Mouse (Mus musculus) neural tube, embryonic 10.5 days (tissue): ENCODE measurements around the gene 1700113H08Rik.

Experiments
- DNase-seq: peaks from one replicate; pipeline ENCODE4 v3.0.0-alpha.2; 2017; ENCODE audit warnings: low spot score; ENCODE audit errors: extremely low spot score

The 1700113H08Rik gene

GRCm38 (mm10) chr10:87057500-87058250 lies at the start of gene 1700113H08Rik:
Gene 1700113H08Rik, plus strand, starts transcription at chr10:87058045.
- DNase-seq, result peak; percentile 65

DNA sequence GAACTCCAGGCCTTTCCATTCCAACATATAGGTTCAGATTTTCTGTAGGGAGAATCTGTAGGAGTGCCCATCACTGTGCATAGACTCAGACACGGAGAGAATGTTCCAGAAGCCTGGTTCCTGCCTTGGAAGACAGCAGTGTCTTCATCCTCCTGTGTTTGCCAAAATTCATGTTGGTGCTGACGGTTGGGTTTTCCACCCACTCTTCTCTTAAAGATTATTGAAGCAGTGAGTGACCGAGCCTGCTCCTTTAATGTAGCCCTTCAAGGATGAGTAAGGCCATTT lies 49.7 kb upstream of the 1700113H08Rik start:
- no peak for DNase-seq

DNA sequence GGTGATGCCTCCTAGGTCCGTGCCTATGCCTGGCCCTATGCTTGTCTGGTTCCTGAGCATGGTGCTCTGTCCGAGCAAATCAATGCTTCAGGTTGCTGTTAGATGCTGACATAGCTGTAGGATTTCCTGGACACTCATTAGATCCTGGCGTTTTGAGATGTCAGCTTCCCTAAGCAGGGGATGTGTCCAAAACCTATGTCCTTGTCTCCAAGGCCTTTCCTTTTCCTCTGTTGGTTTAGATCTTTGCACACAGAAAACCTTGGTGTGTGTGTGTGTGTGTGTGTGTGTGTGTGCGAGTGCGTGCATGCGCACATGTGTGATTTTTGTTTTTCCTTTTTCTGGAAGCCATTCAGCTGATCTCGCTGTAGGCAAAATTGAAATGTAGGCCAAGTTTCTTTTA lies 45.8 kb upstream of the 1700113H08Rik start:
- no peak for DNase-seq

DNA sequence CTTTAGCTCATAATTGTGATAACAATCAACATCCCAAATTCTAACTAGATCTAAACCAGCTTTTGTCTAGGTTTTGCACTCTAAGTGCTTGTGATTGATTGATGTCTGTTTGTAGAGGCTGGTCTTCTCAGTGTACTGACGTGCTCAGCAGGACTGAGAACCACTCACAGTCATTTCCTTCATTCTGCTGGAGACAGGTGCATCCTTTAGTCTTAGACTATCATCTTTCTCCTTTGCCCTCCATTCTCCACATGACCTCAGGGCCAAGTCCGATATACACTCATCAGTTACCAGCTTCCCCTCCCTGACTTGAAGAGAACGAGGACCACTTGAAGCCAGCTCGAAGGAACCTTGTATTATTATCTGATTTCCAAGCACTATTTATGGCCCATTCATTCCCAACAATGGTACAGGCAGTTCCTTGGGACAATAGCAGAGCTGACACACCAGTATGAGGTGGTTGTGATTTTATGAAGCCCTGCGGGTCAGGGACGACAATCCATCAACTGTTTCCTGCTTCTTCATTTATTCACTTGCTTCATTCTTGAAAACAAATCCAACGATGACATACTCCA lies 43.4 kb upstream of the 1700113H08Rik start:
- DNase-seq, result no peak

DNA sequence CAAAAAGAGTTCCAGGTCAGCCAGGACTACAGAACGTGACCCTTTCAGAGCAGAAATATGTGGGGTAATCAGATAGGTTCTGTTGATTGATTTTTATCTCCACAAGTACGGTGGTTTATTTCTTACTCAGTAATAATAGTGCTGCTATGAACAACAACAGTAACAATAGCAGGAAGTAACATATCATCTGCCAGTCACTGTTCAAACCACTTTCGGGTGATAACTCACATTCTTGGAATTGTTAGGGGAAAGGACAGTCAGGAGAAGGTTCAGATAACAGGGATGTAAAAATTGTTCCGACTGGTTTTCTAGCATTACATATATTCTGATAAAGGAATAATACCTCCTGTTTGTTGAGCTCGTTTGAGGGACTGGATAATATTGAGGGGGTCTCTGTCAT lies 42.4 kb upstream of the 1700113H08Rik start:
- DNase-seq, result no peak

DNA sequence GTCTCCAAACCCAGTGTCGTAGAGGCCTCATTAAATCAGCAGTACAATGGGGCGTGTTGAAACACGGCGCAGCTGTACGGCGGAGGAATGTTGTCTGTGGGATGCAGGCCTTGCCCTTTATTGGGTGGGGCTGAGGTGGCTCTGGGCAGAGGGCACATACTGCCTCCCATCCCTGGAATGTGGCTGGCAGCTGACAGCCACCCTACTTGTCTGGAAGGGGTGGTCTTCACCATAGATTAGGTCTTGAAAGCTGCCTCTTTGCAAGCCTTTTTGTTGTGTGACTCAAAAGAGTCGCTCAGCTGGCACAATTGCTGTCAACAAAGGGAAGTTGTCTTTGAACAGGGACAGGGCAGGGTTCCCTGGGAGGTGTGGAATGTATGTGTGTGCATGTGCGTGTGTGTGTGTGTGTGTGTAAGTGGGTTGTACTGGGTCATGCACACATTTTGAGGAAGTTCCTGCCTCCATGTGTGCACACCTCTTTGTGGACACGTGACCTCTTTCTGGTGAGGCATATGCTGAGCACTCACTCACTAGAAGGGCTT lies 41.6 kb upstream of the 1700113H08Rik start:
- DNase-seq, result peak; percentile 33

DNA sequence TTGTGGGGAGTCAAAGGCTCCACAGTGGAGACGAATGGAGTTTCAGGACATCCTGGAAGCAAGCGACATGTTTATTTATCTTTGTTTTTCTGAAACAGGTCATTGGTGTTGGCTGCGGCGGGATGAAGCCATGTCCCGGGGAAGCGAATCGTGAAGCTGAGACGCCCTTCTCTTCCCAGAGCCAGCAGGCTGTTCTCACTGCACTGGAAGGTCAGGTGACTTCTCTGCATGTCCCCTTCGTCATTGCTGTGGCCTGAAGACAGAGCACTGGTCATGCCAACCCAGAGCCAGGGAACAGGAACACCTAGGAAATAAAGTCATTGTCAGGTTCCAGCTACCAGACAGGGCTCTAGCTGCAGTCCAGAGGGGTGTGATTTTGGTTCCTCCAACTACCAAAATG lies 39.0 kb upstream of the 1700113H08Rik start:
- no peak for DNase-seq

DNA sequence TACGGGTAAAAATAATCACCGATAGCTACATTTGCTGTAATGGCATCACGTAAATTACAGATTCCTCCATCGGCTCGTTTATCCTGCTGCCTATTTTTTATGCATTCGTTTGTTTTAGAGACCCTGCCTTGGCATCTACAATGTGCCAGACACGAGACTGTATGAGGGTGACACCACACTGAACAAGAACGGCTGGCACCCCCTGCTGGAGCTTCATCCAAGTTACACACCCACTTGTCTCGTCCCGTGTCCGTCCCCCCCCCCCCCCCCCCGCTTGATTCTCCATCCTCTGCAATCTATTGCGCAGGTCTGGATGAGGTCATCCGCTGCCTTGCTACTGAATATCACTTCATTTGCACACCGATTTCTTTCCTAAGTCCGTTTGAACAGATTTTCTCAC lies 37.1 kb upstream of the 1700113H08Rik start:
- DNase-seq, result no peak

DNA sequence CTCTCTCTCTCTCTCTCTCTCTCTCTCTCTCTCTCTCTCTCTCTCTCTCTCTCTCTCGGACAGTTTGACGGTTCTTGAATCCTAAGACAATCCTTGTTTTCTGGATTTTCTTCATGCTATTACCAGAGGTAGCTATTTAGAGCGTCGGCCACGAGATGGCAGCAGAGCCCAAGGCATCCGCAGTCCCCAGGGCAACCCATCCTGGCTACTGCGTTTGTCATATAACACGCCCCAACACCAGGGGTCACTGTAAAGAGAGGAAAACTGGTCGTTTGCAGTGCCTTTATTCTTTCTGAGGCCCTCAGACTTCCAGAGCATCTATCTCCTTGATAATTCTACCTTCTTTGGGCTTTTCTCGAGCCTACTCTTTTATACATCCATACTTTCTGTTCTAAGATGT lies 33.0 kb upstream of the 1700113H08Rik start:
- peak; percentile 82 for DNase-seq

DNA sequence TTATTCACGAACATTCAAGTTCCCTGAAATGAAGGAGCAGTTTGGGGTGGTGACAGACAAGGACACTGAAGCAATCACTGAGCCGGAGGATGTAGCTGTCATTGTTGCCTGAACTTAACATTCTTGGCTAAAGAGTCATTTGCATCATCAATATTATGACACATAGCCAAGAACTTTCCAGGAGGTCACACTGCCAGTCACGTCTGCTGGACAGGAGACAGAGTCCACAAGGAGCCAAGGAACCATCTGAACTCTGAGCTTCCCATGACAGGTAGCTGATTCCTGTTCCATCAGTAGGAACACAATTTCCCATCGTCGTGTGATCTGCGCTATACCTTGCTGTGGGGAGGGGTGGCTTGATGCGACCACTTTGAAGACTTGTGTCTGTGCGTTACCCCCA lies 25.1 kb upstream of the 1700113H08Rik start:
- no peak for DNase-seq

DNA sequence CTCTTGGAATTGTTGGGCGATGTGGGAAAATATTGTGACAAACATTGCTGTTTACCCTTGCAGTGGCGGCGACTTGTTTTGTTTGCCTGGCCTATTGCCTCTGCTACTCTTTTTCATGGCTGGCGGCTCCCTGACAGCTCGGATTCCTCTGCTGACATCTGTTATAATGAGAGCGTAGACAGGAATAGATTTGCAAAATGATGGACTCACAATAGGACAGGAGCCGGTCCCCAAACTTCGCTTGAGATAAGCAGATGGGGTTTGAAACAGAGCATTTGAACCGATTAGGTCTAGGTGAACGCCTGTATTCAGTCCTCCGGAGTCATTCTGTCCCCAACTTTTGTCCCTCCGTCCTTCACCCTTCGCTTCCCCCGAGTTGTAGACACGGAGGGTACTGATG lies 22.0 kb upstream of the 1700113H08Rik start:
- DNase-seq, result no peak

DNA sequence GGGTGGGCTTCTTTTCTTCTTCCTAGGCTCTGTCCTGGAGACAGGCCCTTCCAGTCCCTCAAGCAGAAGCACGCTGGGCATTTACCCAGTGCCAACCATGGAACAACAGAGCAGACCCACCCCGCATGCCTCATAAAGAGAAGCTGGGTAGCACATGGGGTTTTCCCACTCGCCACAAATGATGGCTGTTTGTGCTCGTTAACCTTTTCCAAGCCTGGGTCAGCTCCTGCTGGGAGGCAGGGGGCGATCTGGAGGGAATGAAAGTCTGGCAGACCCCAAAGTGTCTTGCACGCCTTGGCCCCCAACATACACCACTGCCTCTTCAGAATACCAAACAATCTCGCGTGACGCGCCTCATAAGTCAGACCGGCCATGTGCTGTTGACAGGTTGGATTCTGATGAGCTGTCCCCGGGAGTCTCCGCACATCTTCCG lies 21.6 kb upstream of the 1700113H08Rik start:
- DNase-seq, result peak; percentile 43

GRCm38 (mm10) chr10:87037062-87037461 lies 20.8 kb upstream of the 1700113H08Rik start:
- DNase-seq, result no peak

DNA sequence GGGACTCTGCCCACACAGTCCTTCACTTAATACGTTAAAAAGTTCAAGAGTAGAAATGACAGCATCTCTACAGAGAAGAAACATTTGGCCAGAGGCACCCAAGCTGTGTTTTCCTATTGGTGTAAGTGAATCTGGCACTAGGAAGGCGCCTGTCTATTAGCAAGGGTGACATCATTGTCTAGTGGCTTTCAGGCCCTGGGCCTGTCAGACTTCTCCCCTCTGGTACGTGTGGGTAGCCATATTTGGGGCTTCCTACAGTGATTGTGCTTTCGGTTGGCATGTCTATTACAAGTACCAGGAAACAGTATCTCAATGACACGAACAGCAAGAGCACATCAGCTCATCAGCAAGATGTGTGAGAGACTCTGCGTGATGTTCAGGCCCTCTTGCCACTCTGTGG lies 18.5 kb upstream of the 1700113H08Rik start:
- DNase-seq, result no peak

- no peak for DNase-seq
These were observed 18.0 kb upstream of the 1700113H08Rik start for GRCm38 (mm10) chr10:87039800-87040199.

DNA sequence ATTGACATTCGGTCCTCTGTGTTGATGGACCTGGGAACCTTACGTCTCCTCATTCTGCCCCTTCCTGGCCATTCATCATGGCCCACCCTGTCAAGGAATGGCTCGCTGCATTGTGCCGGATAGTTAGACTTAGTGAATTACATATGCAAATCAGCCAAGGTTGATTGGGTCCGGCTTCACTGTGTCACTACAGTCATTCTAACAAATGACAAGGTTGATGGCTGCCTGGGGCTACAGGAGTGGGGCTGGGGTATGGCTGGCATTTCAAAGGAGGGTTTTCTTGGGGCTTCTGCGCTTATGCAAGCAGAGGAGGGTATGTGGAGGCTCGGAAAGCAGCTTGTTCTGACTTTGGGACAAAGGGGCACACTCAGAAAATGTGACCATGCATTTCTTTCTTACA lies 16.6 kb upstream of the 1700113H08Rik start:
- no peak for DNase-seq

DNA sequence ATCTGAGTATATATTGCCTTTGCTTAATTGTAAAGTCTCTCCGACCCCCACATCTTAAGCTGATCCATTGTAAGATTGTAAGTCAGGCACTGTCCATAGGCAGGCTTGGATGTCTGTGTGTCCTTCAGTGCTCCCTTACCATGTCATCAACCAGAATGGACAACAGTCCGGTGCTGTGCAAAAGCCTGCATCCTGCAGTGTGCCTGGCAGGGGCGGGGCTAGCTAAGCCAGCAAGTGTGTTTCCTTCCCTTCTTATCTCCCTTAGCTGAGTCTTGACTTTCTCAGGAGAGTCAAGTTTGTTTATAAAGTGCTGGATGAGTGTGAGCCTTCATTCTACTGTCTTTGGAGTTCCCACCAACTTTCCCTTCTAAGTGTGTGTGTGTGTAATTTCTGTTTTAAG lies 12.6 kb upstream of the 1700113H08Rik start:
- no peak for DNase-seq

- no peak for DNase-seq
These were observed 11.4 kb upstream of the 1700113H08Rik start for GRCm38 (mm10) chr10:87046469-87046868.

GRCm38 (mm10) chr10:87046931-87047468 lies 10.8 kb upstream of the 1700113H08Rik start:
- DNase-seq, result no peak

GRCm38 (mm10) chr10:87049179-87049578 lies 8.7 kb upstream of the 1700113H08Rik start:
- no peak for DNase-seq

- no peak for DNase-seq
These were observed 6.1 kb upstream of the 1700113H08Rik start for GRCm38 (mm10) chr10:87051714-87052113.

DNA sequence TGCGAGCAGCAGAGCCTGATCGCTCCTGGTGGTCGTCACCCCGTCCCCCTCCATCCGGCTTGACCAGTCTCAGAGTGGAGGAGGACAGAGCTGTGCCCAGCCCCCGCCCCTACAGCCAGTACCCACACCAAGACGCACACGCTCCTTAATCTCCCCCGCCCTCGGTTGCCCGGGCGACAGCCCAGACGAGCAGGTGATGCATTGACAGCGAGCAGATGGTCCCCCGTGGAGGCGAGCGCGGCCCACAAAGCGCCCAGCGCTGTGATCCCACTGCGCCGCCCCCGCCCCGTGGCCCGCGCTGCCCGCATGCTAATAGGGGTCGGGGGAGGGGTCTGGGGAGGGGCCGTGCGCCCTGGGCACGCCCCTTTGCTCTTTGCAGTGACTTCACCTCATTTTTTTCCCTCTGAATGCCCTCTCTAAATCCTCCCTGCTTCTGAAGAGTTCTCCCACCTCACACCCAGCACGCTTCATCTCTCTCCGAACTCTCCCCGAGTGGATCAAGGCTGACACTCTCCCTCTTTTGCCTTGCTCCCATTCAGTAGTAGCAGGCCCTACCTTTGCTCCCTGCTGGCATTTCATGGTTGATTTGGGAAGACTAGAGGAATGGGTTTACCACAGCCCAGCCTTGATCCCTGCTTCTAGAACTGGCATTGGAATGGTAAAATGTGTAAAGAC lies 543 bp downstream of the 1700113H08Rik start:
- DNase-seq, result peak; percentile 85
